Mouse (Mus musculus) C2C12 (cell line): Measurements from ENCODE around the gene Pdzd2. TPM values are rescaled to one million over a fixed set of nuclear protein-coding genes. Genes with fewer than 3 reads are reported as not detected.

Experiments
- H3K27me3 ChIP-seq: one replicate; pipeline ENCODE4 v1.6.1; 2011; ENCODE audit not compliant: control insufficient read depth, insufficient read depth, insufficient read length
- H3K36me3 ChIP-seq: one replicate; pipeline ENCODE4 v1.6.1; 2011; ENCODE audit not compliant: control insufficient read depth, insufficient read depth
- H3K4me3 ChIP-seq: one replicate; pipeline ENCODE4 v1.5.1; 2011; ENCODE audit warnings: mild to moderate bottlenecking, control low read depth; ENCODE audit not compliant: poor library complexity, insufficient read depth, severe bottlenecking
- H3K79me2 ChIP-seq: one replicate; pipeline ENCODE4 v1.6.1; 2011; ENCODE audit not compliant: control insufficient read depth, insufficient read depth
- H3K79me3 ChIP-seq: one replicate; pipeline ENCODE4 v1.6.1; 2011; ENCODE audit warnings: low read depth, control low read depth
- H3ac ChIP-seq: one replicate; pipeline ENCODE3; 2011; ENCODE audit warnings: low read depth; ENCODE audit not compliant: control insufficient read depth, insufficient read length
- CEBPB ChIP-seq: IDR thresholded peaks from one replicate; pipeline ENCODE4 v1.6.1; 2011; ENCODE audit warnings: low read depth, mild to moderate bottlenecking, control low read depth, moderate library complexity
- CTCF ChIP-seq: IDR thresholded peaks from one replicate; pipeline ENCODE4 v1.5.1; 2011; ENCODE audit not compliant: control insufficient read depth, insufficient read depth, insufficient read length
- FOSL1 ChIP-seq: IDR thresholded peaks from one replicate; pipeline ENCODE4 v1.8.0; 2011; ENCODE audit warnings: mild to moderate bottlenecking, low read length; ENCODE audit not compliant: poor library complexity, insufficient read depth, severe bottlenecking
- MAX ChIP-seq: IDR thresholded peaks from one replicate; pipeline ENCODE4 v1.6.1; 2011; ENCODE audit warnings: mild to moderate bottlenecking, control low read depth
- MYOD1 ChIP-seq: IDR thresholded peaks from one replicate; pipeline ENCODE4 v1.6.1; 2011; ENCODE audit warnings: low read depth; ENCODE audit not compliant: control insufficient read depth, insufficient read length
- MYOG ChIP-seq: IDR thresholded peaks from one replicate; pipeline ENCODE4 v1.6.1; 2011; ENCODE audit not compliant: control insufficient read depth, insufficient read length; ENCODE audit errors: extremely low read depth
- USF1 ChIP-seq: IDR thresholded peaks from one replicate; pipeline ENCODE4 v1.6.1; 2011; ENCODE audit warnings: low read depth, mild to moderate bottlenecking, control low read depth, moderate library complexity
- polyA plus RNA-seq: library from polyadenylated mRNA; unstranded; fragments of >200 nt; fragmentation: generic; extraction: Trizol; gene quantifications from one replicate; pipeline ENCODE4 v1.2.1, GENCODE M21; 2012; ENCODE audit warnings: missing spikeins

Gene Pdzd2
- polyA plus RNA-seq, 1 experiment = 0.01 TPM

DNA sequence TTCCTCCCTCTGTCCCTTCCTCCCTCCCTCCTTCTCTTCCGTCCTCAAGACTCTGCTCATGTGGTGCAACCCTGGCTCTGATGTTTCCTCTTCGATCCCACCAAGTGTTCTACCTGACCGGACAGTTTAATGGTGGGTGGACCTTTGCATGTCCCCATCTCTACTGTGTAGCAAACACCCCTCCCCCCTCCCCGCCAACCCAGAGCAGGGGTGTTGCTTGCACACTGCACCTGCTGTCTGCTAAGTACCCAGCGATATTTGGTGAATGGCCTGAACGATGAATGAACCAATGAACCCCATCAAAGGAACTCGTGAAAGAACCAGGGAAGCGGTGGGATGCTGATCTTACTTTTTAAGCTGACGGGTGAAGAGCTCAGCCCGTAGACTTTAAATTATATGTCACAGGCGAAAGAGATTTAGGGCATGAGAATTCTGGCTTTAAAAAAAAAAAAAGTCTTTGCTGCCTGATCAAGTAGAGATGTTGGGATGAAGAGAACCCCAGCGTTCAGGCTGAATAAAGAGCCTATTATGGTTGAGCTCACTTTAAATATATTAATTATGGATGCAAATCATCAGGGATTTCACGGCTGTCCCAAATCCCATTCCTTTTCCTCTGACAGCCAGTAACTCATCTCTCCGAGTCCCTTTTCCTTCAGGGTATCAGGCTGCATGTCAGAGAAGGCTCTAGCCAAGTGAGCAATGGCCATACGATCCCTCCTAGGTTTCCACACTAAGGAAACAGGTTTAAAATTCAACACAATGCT lies 350.8 kb downstream of the Pdzd2 start:
- Histone ChIP-seq H3K79me3 (no peaks in the 10 kb centered on the region), H3K27me3 (peaks cover 6% of the 10 kb centered on the region), H3K36me3 (no peaks in the 10 kb centered on the region), H3K79me2 (no peaks in the 10 kb centered on the region), H3K4me3 (no peak overlapping the region), H3ac (no peak overlapping the region)
- TF ChIP-seq MYOG = no peak
- TF ChIP-seq CEBPB = no peak
- TF ChIP-seq MYOD1 = no peak
- TF ChIP-seq USF1 = no peak
- TF ChIP-seq FOSL1 = no peak
- TF ChIP-seq MAX = no peak
- TF ChIP-seq CTCF = no peak

DNA sequence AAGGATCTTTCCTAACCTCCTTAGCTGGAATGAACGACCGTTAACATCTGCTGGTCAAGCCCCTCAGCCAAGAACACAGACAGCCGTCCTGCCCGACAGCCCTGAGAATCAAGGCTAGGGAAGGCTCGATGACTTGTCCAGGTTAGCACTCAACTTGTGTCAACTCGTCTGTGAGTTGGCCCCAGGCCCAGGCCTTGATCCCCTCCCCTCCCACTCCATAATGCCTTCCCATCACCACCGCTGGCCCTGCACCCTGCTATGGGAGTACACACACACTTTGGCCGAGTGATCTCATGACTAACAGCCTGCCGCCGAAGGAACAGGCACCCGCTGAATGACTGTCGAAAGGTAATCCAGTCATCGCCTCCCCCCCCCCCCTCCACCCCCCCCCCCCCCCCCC lies 355.0 kb downstream of the Pdzd2 start:
- no peak overlapping the region for H3ac ChIP-seq
- H3K79me2 ChIP-seq = no peaks in the 10 kb centered on the region

DNA sequence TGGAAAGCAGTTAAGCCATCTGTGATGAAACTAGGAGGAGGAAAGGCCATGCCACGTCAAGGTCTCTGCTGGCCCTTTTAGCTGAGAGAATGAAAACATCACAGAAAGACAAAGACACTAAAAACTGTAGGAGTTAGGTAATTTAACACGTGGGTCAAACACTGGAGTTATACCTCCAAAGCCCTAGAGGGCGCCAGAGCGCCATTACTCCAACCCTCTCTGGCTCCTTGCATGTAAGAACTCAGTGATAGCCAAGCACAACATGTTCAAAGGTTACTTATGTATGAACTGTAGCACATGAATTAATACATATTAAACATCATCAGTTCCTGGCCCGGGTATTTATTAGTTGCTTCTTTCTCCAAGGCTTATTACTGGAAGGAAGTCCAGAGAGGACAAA lies 359.2 kb downstream of the Pdzd2 start:
- no peaks in the 10 kb centered on the region for H3K79me2 ChIP-seq
- no peak overlapping the region for H3K4me3 ChIP-seq
- H3K79me3 ChIP-seq = no peaks in the 10 kb centered on the region
- TF ChIP-seq CEBPB (no peak), CTCF (no peak), USF1 (no peak), MYOD1 (no peak), MAX (no peak), FOSL1 (no peak), MYOG (no peak)
- H3ac ChIP-seq = no peak overlapping the region
- no peaks in the 10 kb centered on the region for H3K36me3 ChIP-seq
- H3K27me3 ChIP-seq = no peaks in the 10 kb centered on the region

More for the DNA sequence above, 355.0 kb downstream of the Pdzd2 start:
- Histone ChIP-seq H3K36me3 (no peaks in the 10 kb centered on the region), H3K27me3 (peaks cover 6% of the 10 kb centered on the region), H3K79me3 (no peaks in the 10 kb centered on the region), H3K4me3 (no peak overlapping the region)
- TF ChIP-seq CTCF (no peak), FOSL1 (no peak), MAX (no peak), MYOD1 (no peak), MYOG (no peak), CEBPB (no peak), USF1 (no peak)

DNA sequence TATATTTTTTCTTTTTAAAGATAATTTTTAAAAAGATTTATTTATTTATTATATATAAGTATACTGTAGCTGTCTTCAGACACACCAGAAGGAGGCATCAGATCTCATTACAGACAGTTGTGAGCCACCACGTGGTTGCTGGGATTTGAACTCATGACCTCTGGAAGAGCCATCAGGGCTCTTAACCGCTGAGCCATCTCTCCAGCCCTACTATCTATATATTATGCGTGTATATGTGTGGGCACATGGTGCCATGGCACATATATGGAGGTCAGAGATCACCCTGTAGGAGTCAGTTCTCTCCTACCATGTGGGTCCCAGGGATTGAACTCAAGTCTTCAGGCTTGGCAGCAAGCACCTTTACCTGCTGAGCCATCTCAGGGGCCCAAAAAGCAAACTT lies 359.7 kb downstream of the Pdzd2 start:
- no peak overlapping the region for H3ac ChIP-seq
- H3K79me2 ChIP-seq = no peaks in the 10 kb centered on the region
- H3K36me3 ChIP-seq = no peaks in the 10 kb centered on the region
- H3K4me3 ChIP-seq = no peak overlapping the region
- H3K27me3 ChIP-seq = no peaks in the 10 kb centered on the region
- H3K79me3 ChIP-seq = no peaks in the 10 kb centered on the region
- TF ChIP-seq FOSL1 = no peak
- no peak for TF ChIP-seq MAX
- no peak for TF ChIP-seq CEBPB
- TF ChIP-seq MYOD1 = no peak
- TF ChIP-seq CTCF = no peak
- TF ChIP-seq MYOG = no peak
- TF ChIP-seq USF1 = no peak

DNA sequence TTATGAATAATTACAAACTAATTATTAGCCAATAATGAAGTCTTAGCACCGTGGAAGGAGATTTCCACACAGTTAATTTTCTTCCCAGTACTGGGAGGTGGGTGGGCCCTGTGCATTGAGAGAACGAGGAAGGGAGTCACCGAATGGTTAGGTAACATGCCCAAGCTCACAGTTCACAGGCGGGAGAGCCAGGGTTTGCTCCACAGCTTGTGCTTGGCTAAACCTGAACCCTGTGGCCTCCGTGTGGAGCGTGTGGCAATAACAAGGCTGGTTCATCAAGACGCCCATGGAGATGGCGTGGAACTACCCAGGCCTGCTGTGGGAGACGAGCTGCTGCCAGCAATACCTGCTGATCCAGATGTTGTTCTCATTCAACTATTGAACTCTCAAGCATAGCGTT lies 361.9 kb downstream of the Pdzd2 start:
- Histone ChIP-seq H3K36me3 (no peaks in the 10 kb centered on the region), H3K79me2 (no peaks in the 10 kb centered on the region), H3ac (no peak overlapping the region), H3K4me3 (no peak overlapping the region), H3K27me3 (peaks cover 7% of the 10 kb centered on the region), H3K79me3 (no peaks in the 10 kb centered on the region)
- TF ChIP-seq FOSL1 (no peak), MAX (no peak), USF1 (no peak), MYOG (no peak), MYOD1 (no peak), CEBPB (no peak), CTCF (no peak)
